Mouse (Mus musculus): ENCODE results near the gene Zfp976. TPM values are rescaled to one million over a fixed set of nuclear protein-coding genes. Genes with fewer than 3 reads are reported as not detected.
A peak's percentile ranks its signal among the peaks of the same experiment; 100 is the strongest.
"Not testable (repeated sequence)": the region's sequence is repeated elsewhere in the genome, so short reads cannot be mapped to it uniquely, and the experiment has no call there.

Zfp976 gene
- 2.1 and 2.6 TPM in 2 replicates for polyA plus RNA-seq (2015; fragmentation: Nextera tagmentation; extraction: Ambion mirVana)

DNA sequence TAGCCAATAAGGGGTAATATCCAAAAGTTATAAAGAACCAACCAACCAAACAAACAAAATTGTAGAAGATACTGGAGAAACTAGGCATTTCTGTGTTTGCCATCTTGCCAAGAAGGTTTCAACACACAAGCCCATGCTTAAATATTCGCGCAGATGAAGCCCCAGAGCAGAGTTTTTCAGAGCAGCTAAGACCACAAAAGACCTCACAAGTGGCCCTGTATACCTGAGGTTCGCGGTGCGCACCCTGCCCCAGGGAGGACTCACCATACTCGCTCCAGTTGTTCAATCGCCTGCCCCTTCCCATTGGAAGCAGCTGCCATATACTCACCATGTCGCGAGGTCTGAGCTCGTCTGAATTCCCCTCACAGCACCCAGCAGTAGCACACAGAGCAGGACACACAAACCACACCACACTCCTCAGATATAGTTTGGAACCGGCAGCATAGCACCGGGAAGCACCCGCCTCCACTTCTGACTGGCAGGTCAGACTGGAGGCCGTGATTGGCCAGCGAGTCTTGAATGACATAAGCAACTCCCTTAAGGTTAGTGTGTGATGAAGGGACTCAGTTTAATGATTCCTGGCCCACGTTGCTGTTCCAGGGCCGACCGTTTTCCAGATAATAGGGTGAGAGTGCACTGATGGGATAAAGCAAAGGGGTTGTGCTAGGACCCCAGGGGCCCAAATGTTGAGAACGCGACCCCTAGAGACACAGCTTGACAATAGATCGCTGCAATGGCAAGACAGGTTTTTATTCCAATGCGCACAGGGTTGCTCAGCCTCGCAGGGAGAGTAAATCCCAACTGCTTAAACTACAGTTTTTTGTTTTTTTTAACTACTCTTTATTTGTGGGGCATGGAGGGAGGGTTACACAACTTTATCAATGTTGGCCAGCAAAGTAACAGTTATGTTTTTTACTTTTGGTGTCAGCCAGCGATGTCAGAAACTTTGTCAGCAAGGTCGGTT is at the start of gene Zfp976:
Gene Zfp976 (minus strand): TSS at position 437 of the 964 bp plus-strand sequence.
- H3K4me2 ChIP-seq: peak within 1 kb of the TSS; percentile 55
- not testable (repeated sequence) for H3K4me1 ChIP-seq (replicated peaks); H3K27ac ChIP-seq (replicated peaks); H3K9me3 ChIP-seq; H3K27me3 ChIP-seq; H3K36me3 ChIP-seq
- peak within 1 kb of the TSS; percentile 43 for H3K4me3 ChIP-seq
- WGBS: 2% methylated on average over 25 of the region's 25 CpGs
- peak within 1 kb of the TSS; percentile 65 for H3K9ac ChIP-seq
- ATAC-seq (ENCODE audit: low read depth): peak; percentile 98

- H3K27ac ChIP-seq (replicated peaks); H3K4me3 ChIP-seq; ATAC-seq (ENCODE audit: low read depth); H3K4me1 ChIP-seq (replicated peaks); H3K4me2 ChIP-seq; H3K27me3 ChIP-seq; H3K9ac ChIP-seq; H3K36me3 ChIP-seq: not testable (repeated sequence)
- H3K9me3 ChIP-seq: peaks cover 43% of the 10 kb centered on the region
- WGBS: 89% methylated on average over 6 of the region's 6 CpGs
Measured at GRCm38 (mm10) chr7:42680081-42680480, 37.7 kb upstream of the Zfp976 start.

GRCm38 (mm10) chr7:42679646-42680045 is 37.3 kb upstream of the Zfp976 start:
- H3K36me3 ChIP-seq; H3K4me2 ChIP-seq; H3K9ac ChIP-seq; H3K4me1 ChIP-seq (replicated peaks); H3K27me3 ChIP-seq; ATAC-seq (ENCODE audit: low read depth); H3K4me3 ChIP-seq; H3K27ac ChIP-seq (replicated peaks): not testable (repeated sequence)
- H3K9me3 ChIP-seq: peaks cover 38% of the 10 kb centered on the region

DNA sequence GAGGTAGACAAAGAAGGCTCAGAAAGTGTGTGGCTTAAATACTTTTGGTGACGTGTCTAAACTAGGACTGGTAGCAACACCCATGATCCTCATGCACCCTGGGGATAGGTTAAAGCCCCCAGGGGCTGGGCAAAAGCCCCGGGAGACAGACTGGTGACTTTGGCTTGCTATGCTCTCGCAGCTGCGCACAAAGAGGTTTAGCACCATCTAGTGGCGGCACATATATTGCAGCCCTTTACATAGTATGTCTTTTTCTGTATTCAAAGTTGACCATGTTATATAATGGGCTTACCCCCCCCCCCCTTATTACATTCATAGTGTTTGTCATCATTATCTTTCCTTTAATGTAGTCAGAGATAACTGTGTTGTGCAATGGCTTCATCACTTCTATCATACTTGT is 17.8 kb upstream of the Zfp976 start:
- Histone ChIP-seq H3K9me3 (peaks cover 51% of the 10 kb centered on the region), H3K36me3 (peaks cover 38% of the 10 kb centered on the region)
- H3K27ac ChIP-seq (replicated peaks); H3K27me3 ChIP-seq; ATAC-seq (ENCODE audit: low read depth); H3K4me1 ChIP-seq (replicated peaks); H3K9ac ChIP-seq; H3K4me3 ChIP-seq; H3K4me2 ChIP-seq: not testable (repeated sequence)
- 70% methylated on average over 5 of the region's 5 CpGs for WGBS

GRCm38 (mm10) chr7:42655211-42655610 is 12.8 kb upstream of the Zfp976 start:
- ATAC-seq (ENCODE audit: low read depth); H3K9ac ChIP-seq; H3K4me3 ChIP-seq; H3K4me2 ChIP-seq; H3K27ac ChIP-seq (replicated peaks); H3K4me1 ChIP-seq (replicated peaks); H3K36me3 ChIP-seq; H3K27me3 ChIP-seq: not testable (repeated sequence)
- 76% methylated on average over 2 of the region's 2 CpGs for WGBS
- H3K9me3 ChIP-seq: peaks cover 21% of the 10 kb centered on the region

DNA sequence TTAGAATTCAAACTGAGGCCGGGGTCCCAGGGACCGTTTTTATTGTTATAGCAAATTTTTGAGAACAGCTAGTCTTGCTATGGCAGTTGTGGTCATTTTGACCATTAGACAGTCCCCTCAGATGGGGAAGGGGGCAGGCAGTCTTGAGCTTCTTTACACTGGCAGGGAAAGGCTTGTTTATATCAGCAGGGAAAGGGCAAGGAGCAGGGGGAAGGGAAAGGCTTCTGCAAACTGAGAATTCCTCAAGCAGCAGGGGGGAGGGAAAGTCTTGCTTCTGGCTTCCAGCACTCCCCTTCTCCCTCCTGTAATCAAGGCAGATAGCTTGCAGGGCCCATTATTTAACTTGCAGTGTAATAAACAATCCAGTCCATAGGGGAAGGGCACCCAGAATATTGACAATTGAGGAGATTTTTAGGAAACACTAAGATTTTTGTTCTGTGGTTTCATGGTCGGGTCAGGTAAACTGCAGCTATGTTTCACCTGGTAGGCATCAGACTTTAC is 782 bp upstream of the Zfp976 start:
- Histone ChIP-seq H3K4me3 (peak overlapping the region; percentile 43), H3K9ac (peak overlapping the region; percentile 65; the same call in 1 of the 2 replicates), H3K4me2 (peak overlapping the region; percentile 55)
- WGBS: 17% methylated on average over 3 of the region's 3 CpGs
- H3K4me1 ChIP-seq (replicated peaks); H3K27ac ChIP-seq (replicated peaks); H3K36me3 ChIP-seq; H3K9me3 ChIP-seq; ATAC-seq (ENCODE audit: low read depth); H3K27me3 ChIP-seq: not testable (repeated sequence)

GRCm38 (mm10) chr7:42631031-42631430 is 11.4 kb downstream of the Zfp976 start:
- not testable (repeated sequence) for H3K4me2 ChIP-seq; ATAC-seq (ENCODE audit: low read depth); H3K4me3 ChIP-seq; H3K9ac ChIP-seq; H3K27me3 ChIP-seq; H3K4me1 ChIP-seq (replicated peaks); H3K27ac ChIP-seq (replicated peaks); H3K36me3 ChIP-seq
- H3K9me3 ChIP-seq: peaks cover 16% of the 10 kb centered on the region

DNA sequence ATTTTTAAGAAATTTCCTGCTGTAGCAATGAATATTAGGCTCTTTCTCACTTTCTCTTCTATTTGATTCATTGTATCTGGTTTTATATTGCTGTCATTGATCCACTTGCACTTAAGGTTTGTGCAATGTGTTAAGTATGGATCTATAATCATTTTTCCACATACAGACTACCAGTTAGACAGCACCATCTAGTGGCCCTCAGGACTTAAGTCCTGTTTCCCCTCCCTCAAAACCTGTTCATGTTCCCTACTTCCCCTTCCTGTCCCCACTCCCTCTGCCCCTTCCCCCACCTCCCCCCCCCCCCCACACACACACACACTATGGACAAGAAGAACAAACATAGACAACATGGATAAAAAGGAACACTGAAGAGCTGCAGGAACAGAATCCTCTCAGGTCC is 46.7 kb downstream of the Zfp976 start:
- H3K36me3 ChIP-seq; H3K4me1 ChIP-seq (replicated peaks); H3K27me3 ChIP-seq; H3K4me2 ChIP-seq; H3K4me3 ChIP-seq; H3K27ac ChIP-seq (replicated peaks); ATAC-seq (ENCODE audit: low read depth); H3K9ac ChIP-seq: not testable (repeated sequence)
- peaks cover 65% of the 10 kb centered on the region for H3K9me3 ChIP-seq

DNA sequence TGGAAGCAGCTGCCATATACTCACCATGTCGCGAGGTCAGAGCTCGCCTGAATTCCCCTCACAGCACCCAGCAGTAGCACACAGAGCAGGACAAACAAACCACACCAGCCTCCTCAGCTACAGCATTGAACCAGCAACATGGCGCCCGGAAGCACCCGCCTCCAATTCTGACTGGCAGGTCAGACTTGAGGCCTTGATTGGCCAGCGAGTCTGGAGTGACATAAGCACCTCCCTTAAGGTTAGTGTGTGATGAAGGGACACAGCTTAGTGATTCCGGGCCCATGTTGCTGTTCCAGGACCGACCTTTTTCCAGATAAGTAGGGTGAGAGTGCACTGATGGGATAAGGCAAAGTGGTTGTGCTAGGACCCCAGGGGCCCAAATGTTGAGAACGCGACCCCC is 50.0 kb downstream of the Zfp976 start, which contains the start of gene Zfp977:
Gene Zfp977 (minus strand): TSS at position 135 of the 400 bp plus-strand sequence.
- not testable (repeated sequence) for H3K4me1 ChIP-seq (replicated peaks); H3K9ac ChIP-seq; H3K27ac ChIP-seq (replicated peaks); H3K36me3 ChIP-seq; ATAC-seq (ENCODE audit: low read depth); H3K27me3 ChIP-seq; H3K4me3 ChIP-seq; H3K4me2 ChIP-seq
- 90% methylated on average over 11 of the region's 11 CpGs for WGBS
- peaks cover 50% of the 10 kb centered on the region for H3K9me3 ChIP-seq

GRCm38 (mm10) chr7:42591311-42591710 is 51.1 kb downstream of the Zfp976 start:
- H3K4me2 ChIP-seq; ATAC-seq (ENCODE audit: low read depth): not testable (repeated sequence)

GRCm38 (mm10) chr7:42578488-42578887 is 63.9 kb downstream of the Zfp976 start, which contains the start of gene Gm21028:
Gm21028 (minus strand) TSS chr7:42578588.
- no peak within 1 kb of the TSS for H3K27ac ChIP-seq (replicated peaks)
- WGBS: 97% methylated on average over 5 of the region's 5 CpGs

More at GRCm38 (mm10) chr7:42591311-42591710, 51.1 kb downstream of the Zfp976 start:
- not testable (repeated sequence) for H3K9ac ChIP-seq; H3K4me1 ChIP-seq (replicated peaks); H3K27ac ChIP-seq (replicated peaks); H3K27me3 ChIP-seq; H3K36me3 ChIP-seq; H3K4me3 ChIP-seq
- H3K9me3 ChIP-seq: peaks cover 50% of the 10 kb centered on the region

More at GRCm38 (mm10) chr7:42578488-42578887, 63.9 kb downstream of the Zfp976 start, which contains the start of gene Gm21028:
- Histone ChIP-seq H3K9me3 (peaks cover 73% of the 10 kb centered on the region), H3K4me1 (replicated peaks) (no peaks in the 10 kb centered on the region), H3K9ac (no peak within 1 kb of the TSS), H3K36me3 (0 out of 2 replicates have a peak, but pooled peaks cover 16% of the 10 kb centered on the region), H3K4me3 (no peak within 1 kb of the TSS), H3K27me3 (no peaks in the 10 kb centered on the region), H3K4me2 (no peak within 1 kb of the TSS)
- ATAC-seq (ENCODE audit: low read depth): no peak

All from neural tube, embryonic 13.5 days (tissue).